Mouse (Mus musculus): Measurements from ENCODE around the gene Gm4792.

Gm4792 gene

GRCm38 (mm10) chr10:94304064-94304657 is 5.7 kb upstream of the Gm4792 start:
- intact Hi-C loops (cut with DNase I): no loop called here

- intact Hi-C loops (cut with DNase I): no loop called here
These were observed 798 bp upstream of the Gm4792 start for GRCm38 (mm10) chr10:94299301-94299700.

- intact Hi-C loops (cut with DNase I): no loop called here
These were observed 2.4 kb downstream of the Gm4792 start for GRCm38 (mm10) chr10:94295923-94296605.

- intact Hi-C loops (cut with DNase I): no loop called here
These were observed 3.4 kb downstream of the Gm4792 start for GRCm38 (mm10) chr10:94294933-94295750.

- intact Hi-C loops (cut with DNase I): no loop called here
These were observed 4.1 kb downstream of the Gm4792 start for GRCm38 (mm10) chr10:94294437-94294836.

- intact Hi-C loops (cut with DNase I): no loop called here
These were observed 15.7 kb downstream of the Gm4792 start for GRCm38 (mm10) chr10:94282797-94283196.

GRCm38 (mm10) chr10:94282179-94282578 is 16.3 kb downstream of the Gm4792 start:
- intact Hi-C loops (cut with DNase I): no loop called here

- intact Hi-C loops (cut with DNase I): no loop called here
These were observed 22.0 kb downstream of the Gm4792 start for GRCm38 (mm10) chr10:94276511-94276910.

GRCm38 (mm10) chr10:94275321-94275720 is 23.2 kb downstream of the Gm4792 start:
- intact Hi-C loops (cut with DNase I): no loop called here

- intact Hi-C loops (cut with DNase I): no loop called here
These were observed 32.6 kb downstream of the Gm4792 start for GRCm38 (mm10) chr10:94265656-94266542.

- intact Hi-C loops (cut with DNase I): no loop called here
These were observed 35.3 kb downstream of the Gm4792 start for GRCm38 (mm10) chr10:94263211-94263610.

GRCm38 (mm10) chr10:94262646-94263045 is 35.9 kb downstream of the Gm4792 start:
- intact Hi-C loops (cut with DNase I): no loop called here

GRCm38 (mm10) chr10:94260544-94260943 is 38.0 kb downstream of the Gm4792 start:
- intact Hi-C loops (cut with DNase I): no loop called here

- intact Hi-C loops (cut with DNase I): no loop called here
These were observed 42.0 kb downstream of the Gm4792 start for GRCm38 (mm10) chr10:94256518-94256917.

GRCm38 (mm10) chr10:94255744-94256143 is 42.8 kb downstream of the Gm4792 start:
- intact Hi-C loops (cut with DNase I): no loop called here

- intact Hi-C loops (cut with DNase I): no loop called here
These were observed 43.7 kb downstream of the Gm4792 start for GRCm38 (mm10) chr10:94254766-94255165.

GRCm38 (mm10) chr10:94253260-94253807 is 45.2 kb downstream of the Gm4792 start:
- intact Hi-C loops (cut with DNase I): no loop called here

- intact Hi-C loops (cut with DNase I): no loop called here
These were observed 48.7 kb downstream of the Gm4792 start for GRCm38 (mm10) chr10:94249575-94250456.

- intact Hi-C loops (cut with DNase I): no loop called here
These were observed 50.7 kb downstream of the Gm4792 start for GRCm38 (mm10) chr10:94247748-94248349.
